Mouse (Mus musculus) heart, embryonic 15.5 days (tissue): ENCODE measurements at regions not wholly inside any gene's neighbourhood (a gene's known extent, or its start where the extent isn't known, plus 50 kb on each side); places are given as distances from the start of the nearest gene placed in this dataset.

Source experiments
- ATAC-seq: fragments of 200-750 bp; cut with Nextera tagmentation; replicated peaks from 2 replicates; pipeline ENCODE4 v1.8.0; 2017; ENCODE audit warnings: low read depth, moderate TSS enrichment; ENCODE audit not compliant: insufficient number of reproducible peaks, insufficient read depth, low FRiP score
- H3K27ac ChIP-seq: fragments of 300-500 bp; sonication (generic); 2 replicates; pipeline ENCODE4 v1.5.1; 2015; ENCODE audit warnings: mild to moderate bottlenecking, inconsistent platforms
- H3K27me3 ChIP-seq: fragments of 300-500 bp; sonication (generic); 2 replicates; pipeline ENCODE4 v1.6.1; 2015; ENCODE audit warnings: inconsistent platforms
- H3K36me3 ChIP-seq: fragments of 300-500 bp; sonication (generic); 2 replicates; pipeline ENCODE4 v1.6.1; 2015; ENCODE audit warnings: mild to moderate bottlenecking, inconsistent platforms
- H3K4me1 ChIP-seq: fragments of 300-500 bp; sonication (generic); replicated peaks from 2 replicates; pipeline ENCODE4 v1.6.1; 2015; ENCODE audit warnings: inconsistent platforms
- H3K4me2 ChIP-seq: fragments of 300-500 bp; sonication (generic); 2 replicates; pipeline ENCODE4 v1.6.1; 2015; ENCODE audit warnings: inconsistent platforms, mild to moderate bottlenecking, moderate library complexity
- H3K4me3 ChIP-seq: fragments of 300-500 bp; sonication (generic); 2 replicates; pipeline ENCODE4 v1.5.1; 2015; ENCODE audit warnings: mild to moderate bottlenecking, inconsistent platforms
- H3K9ac ChIP-seq: fragments of 300-500 bp; sonication (generic); 2 replicates; pipeline ENCODE4 v1.6.1; 2015; ENCODE audit warnings: mild to moderate bottlenecking, inconsistent platforms
- H3K9me3 ChIP-seq: fragments of 300-500 bp; sonication (generic); replicated peaks from 2 replicates; pipeline ENCODE4 v1.6.1; 2016; ENCODE audit warnings: inconsistent platforms
- WGBS: fragments of 180-500 bp; shearing (Covaris S2); methylation state at CpG from one replicate; pipeline ENCODE4 v1.1.7; 2015; ENCODE audit warnings: mixed read lengths; 5-methylcytosine and 5-hydroxymethylcytosine counted together

DNA sequence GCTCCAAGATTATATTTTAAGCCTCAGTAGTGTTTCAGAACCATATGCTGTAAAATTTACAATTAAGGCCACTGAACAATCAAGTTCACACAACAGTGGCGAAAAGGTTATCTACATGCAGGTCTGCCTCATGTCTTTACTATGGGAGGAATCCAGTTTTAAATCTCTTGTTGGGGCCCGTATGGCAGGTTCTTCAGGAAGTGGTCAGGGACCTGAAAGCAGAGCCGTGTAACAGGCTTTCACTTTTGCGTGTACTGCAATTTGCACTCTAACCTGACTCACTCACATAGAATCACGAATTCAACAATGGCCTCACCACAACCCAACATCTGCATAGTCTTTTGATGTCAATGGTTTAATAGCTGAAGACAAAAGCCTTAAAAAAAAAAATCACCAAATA is 312.6 kb downstream of the Tex13c3 start:
- H3K9ac ChIP-seq: no peak overlapping the region
- no peaks in the 10 kb centered on the region for H3K4me1 ChIP-seq
- no peak overlapping the region for H3K4me2 ChIP-seq
- H3K9me3 ChIP-seq: no peaks in the 10 kb centered on the region
- no peak overlapping the region for H3K4me3 ChIP-seq
- no peaks in the 10 kb centered on the region for H3K36me3 ChIP-seq
- WGBS: 57% methylated on average over 5 of the region's 5 CpGs
- no peaks in the 10 kb centered on the region for H3K27me3 ChIP-seq
- no peak overlapping the region for H3K27ac ChIP-seq
- ATAC-seq: no peak

- WGBS: 50% methylated on average over 1 of the region's 1 CpGs
- H3K9ac ChIP-seq: no peak overlapping the region
- no peak overlapping the region for H3K4me2 ChIP-seq
- H3K9me3 ChIP-seq: no peaks in the 10 kb centered on the region
- no peak overlapping the region for H3K27ac ChIP-seq
- no peak overlapping the region for H3K4me3 ChIP-seq
- no peaks in the 10 kb centered on the region for H3K27me3 ChIP-seq
- H3K36me3 ChIP-seq: no peaks in the 10 kb centered on the region
- H3K4me1 ChIP-seq: no peaks in the 10 kb centered on the region
- ATAC-seq: no peak
Measured at GRCm38 (mm10) chrX:19168111-19168510, 313.0 kb downstream of the Tex13c3 start.

DNA sequence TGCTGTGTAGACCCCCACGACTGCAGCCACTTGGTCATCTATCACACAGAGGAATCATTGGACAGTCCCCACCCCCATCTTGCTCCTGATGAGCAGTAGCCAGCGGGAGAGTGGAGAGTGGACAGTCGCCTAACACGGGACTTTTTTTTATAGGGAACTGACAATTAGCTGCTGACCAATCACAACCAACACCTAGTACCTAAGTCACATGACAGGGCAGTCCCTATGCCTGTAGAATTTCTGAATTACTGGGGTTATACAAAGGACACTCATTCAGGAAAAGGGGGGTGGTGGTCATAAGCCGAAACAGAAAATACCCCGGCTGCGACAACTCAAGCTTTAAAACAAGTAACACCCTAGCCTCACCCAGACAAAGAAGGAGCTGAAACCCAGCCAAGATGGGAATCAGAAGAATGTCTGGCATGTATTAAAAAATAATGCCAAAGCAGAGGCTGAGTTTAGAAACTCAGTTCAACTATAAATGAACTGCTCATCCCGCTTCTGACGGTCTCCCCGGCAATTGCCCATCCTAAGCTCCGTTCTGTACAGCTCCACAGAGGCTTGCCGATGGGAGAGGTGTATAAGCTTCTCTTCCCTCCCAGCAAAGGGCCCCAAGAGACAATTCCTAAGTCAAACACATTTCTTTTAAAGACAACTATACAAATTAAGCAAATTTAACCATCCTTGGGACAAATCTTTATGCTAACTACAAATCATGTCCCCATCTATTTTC is 313.8 kb downstream of the Tex13c3 start:
- Histone ChIP-seq H3K9ac (no peak overlapping the region), H3K4me1 (no peaks in the 10 kb centered on the region), H3K4me3 (peak overlapping the region; percentile 35), H3K4me2 (peak overlapping the region; percentile 46), H3K27me3 (no peaks in the 10 kb centered on the region), H3K27ac (no peak overlapping the region), H3K9me3 (no peaks in the 10 kb centered on the region), H3K36me3 (no peaks in the 10 kb centered on the region)
- no peak for ATAC-seq
- WGBS: 43% methylated on average over 12 of the region's 12 CpGs

- H3K27ac ChIP-seq: no peak overlapping the region
- no peaks in the 10 kb centered on the region for H3K27me3 ChIP-seq
- no peaks in the 10 kb centered on the region for H3K4me1 ChIP-seq
- 61% methylated on average over 5 of the region's 5 CpGs for WGBS
- no peak overlapping the region for H3K9ac ChIP-seq
- H3K36me3 ChIP-seq: no peaks in the 10 kb centered on the region
- H3K9me3 ChIP-seq: no peaks in the 10 kb centered on the region
- H3K4me3 ChIP-seq: 0 out of 2 replicates have a peak overlapping the region, but pooled peaks have one; percentile 35
- no peak for ATAC-seq
- H3K4me2 ChIP-seq: peak overlapping the region; percentile 46; the same call in 1 of the 2 replicates
Measured at GRCm38 (mm10) chrX:19165891-19166644, 315.1 kb downstream of the Tex13c3 start.

DNA sequence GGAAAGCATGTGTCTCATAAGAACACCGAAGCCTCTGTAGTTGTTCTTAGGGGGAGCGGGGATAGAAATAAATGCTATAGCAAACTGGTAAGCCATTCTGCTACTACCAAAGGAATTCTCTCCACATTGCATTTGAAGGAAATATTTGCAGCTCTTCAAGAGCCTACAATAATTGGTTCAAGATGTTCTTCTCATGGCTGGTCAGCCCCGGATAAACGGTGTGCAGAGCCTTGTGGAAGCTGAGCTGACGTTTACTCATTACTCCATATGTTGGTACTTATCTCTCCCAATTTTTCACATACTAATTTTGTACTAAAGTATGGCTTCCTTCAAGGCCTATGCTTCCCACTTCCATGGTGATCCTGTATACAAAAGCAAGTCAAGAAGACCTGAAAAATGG is 317.0 kb downstream of the Tex13c3 start:
- Histone ChIP-seq H3K9ac (no peak overlapping the region), H3K4me1 (no peaks in the 10 kb centered on the region), H3K27me3 (no peaks in the 10 kb centered on the region), H3K4me3 (no peak overlapping the region), H3K4me2 (no peak overlapping the region), H3K9me3 (no peaks in the 10 kb centered on the region), H3K36me3 (no peaks in the 10 kb centered on the region), H3K27ac (no peak overlapping the region)
- no peak for ATAC-seq
- WGBS: 73% methylated on average over 5 of the region's 5 CpGs

DNA sequence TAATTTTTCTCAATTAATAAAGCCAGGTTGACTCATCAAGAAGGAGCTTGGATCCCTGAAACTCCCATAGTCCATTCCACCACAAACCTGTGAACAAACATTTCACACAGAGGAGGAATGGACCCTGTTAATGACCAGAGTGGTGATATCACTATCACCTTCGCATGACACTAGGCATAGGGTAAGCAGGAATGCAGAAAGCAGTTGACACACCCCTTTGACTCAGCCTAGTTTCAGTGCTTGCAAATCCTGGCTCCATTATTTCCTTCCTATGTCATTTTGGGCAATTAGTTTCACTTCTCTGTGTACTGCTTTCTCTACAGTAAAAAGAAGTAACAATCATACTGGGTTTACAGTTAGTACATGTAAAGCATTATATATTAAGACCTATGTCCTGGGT is 318.2 kb downstream of the Tex13c3 start:
- Histone ChIP-seq H3K36me3 (no peaks in the 10 kb centered on the region), H3K4me1 (no peaks in the 10 kb centered on the region), H3K27me3 (no peaks in the 10 kb centered on the region), H3K4me3 (no peak overlapping the region), H3K4me2 (no peak overlapping the region), H3K9ac (no peak overlapping the region), H3K27ac (no peak overlapping the region), H3K9me3 (no peaks in the 10 kb centered on the region)
- 44% methylated on average over 1 of the region's 1 CpGs for WGBS
- ATAC-seq: no peak

DNA sequence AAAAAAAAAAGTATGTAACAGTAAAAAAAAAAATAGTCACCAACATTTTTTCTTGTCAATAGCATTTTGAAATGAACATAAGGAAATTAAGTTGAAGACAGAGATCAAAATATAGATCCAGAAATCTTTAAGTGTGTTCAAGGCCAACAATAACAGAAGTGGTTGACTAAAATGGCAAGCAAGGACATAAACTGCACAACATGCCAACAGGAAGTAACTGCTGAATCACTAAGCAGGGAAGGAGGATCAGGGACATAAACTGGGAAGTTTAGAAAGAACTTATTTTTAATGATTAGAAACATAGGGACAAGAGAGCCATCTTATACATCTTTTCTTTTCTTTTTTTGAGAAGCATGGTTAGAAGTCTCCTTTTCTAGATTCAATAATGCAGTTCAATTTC is 318.8 kb downstream of the Tex13c3 start:
- ATAC-seq: no peak
- H3K36me3 ChIP-seq: no peaks in the 10 kb centered on the region
- no peak overlapping the region for H3K9ac ChIP-seq
- H3K4me3 ChIP-seq: no peak overlapping the region
- H3K9me3 ChIP-seq: no peaks in the 10 kb centered on the region
- H3K4me1 ChIP-seq: no peaks in the 10 kb centered on the region
- H3K27ac ChIP-seq: no peak overlapping the region
- no peak overlapping the region for H3K4me2 ChIP-seq
- no peaks in the 10 kb centered on the region for H3K27me3 ChIP-seq

DNA sequence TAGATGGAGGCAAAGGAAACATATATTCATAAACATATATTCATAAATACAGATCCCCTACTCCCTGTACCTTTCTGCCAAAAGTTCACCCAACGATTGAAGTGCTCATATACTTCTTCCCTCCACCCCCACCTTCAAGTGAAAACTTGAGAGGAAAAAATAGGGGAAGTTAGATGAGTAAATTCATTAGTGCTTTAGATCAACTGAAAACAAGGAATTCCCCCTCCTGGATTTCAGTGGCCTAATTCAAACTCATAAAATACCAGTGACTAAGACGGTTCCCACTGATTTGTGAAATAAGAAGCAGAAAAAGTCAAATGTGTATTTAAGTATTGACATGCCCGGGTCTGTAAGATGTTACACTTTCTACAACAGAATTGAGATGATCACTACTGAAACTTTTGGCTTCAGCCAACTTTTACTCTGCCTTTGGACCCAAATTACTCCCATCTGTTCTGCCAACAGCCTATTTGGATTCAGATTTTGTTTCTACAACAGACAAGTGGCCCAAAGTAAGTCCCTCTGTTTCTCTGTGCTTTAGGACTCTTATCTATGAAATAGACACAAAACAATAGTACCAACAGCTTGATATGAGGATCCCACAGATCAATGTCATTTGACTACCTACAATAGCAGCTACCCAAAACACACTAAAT is 320.7 kb downstream of the Tex13c3 start:
- ATAC-seq: no peak
- Histone ChIP-seq H3K4me3 (no peak overlapping the region), H3K9me3 (no peaks in the 10 kb centered on the region), H3K27ac (no peak overlapping the region), H3K4me1 (no peaks in the 10 kb centered on the region), H3K36me3 (no peaks in the 10 kb centered on the region), H3K4me2 (no peak overlapping the region), H3K9ac (no peak overlapping the region), H3K27me3 (no peaks in the 10 kb centered on the region)
- WGBS: 65% methylated on average over 3 of the region's 3 CpGs

DNA sequence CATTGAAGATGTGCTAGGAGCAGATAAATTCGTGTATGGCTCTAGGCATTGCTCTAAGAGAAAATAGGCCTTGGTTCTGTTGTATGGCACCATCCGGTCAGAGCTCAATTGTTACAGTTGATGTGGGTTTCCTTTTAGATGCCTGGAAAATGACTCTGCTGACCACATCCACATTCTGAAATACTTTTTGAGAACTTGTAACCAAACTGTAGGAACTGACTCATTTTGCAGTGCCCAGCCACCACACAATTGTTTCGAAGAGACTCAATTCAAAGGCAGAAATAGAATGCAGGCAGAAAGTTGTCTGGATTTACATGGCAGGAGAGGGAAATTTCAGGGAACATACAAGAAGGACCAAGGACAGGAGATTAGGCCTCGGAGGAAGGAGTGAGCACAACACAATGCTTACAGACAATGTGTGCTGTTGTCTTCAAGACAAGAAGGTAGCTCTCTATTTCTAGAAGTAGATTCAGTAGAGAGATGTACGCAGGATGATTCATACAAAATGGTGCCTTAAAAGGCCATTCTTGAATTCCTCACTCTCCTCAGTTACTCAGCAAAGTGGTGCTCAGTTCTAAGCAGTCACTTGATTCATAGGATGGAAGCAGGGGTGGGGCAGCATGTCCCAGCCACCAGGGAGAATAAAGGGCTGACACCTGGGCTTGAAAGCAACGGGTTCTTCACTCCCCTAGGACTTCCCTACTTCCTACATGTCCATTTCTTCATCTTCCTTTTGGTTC is 323.5 kb downstream of the Tex13c3 start:
- Histone ChIP-seq H3K27me3 (no peaks in the 10 kb centered on the region), H3K9ac (no peak overlapping the region), H3K4me3 (no peak overlapping the region), H3K4me2 (no peak overlapping the region), H3K36me3 (no peaks in the 10 kb centered on the region), H3K27ac (no peak overlapping the region), H3K4me1 (no peaks in the 10 kb centered on the region), H3K9me3 (no peaks in the 10 kb centered on the region)
- ATAC-seq: no peak
- 67% methylated on average over 6 of the region's 6 CpGs for WGBS

- ATAC-seq: no peak
- Histone ChIP-seq H3K27me3 (no peaks in the 10 kb centered on the region), H3K27ac (no peak overlapping the region), H3K4me3 (no peak overlapping the region), H3K9me3 (no peaks in the 10 kb centered on the region), H3K4me1 (no peaks in the 10 kb centered on the region), H3K4me2 (no peak overlapping the region), H3K9ac (no peak overlapping the region), H3K36me3 (no peaks in the 10 kb centered on the region)
- WGBS: 33% methylated on average over 2 of the region's 2 CpGs
Measured at GRCm38 (mm10) chrX:19153619-19154018, 327.5 kb downstream of the Tex13c3 start.

DNA sequence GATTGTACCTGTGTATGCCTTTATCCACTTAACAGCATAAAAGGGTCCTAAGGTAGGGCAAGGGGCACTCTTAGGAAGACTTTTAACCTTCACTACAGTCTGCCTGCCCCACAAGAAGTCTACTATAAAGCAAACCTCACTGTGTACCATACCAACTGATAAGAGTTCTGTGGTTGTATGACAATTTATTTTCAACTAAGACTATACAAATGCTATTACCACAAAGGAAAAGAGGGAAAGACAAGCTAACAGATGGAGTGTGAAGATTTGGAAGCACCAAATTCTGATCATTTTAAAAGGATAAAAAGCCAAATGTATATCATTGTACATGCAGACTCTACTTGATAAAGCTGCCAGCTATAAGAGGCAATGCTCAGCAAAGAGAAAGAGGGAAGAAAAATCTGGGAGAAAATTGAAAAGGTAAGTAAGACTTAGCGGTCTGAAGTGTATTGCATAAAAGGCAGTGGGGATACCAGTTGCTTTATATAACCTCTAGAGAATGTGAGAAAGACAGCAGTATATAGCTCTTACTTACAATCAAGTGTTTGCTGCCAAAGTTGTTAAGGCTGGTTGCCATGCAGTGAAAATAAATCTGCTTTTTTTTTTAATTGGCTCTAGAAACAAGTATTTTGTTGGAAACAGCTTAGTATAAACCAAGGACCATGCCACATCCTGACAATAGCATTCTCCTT is 328.8 kb downstream of the Tex13c3 start:
- no peaks in the 10 kb centered on the region for H3K36me3 ChIP-seq
- ATAC-seq: no peak
- H3K27ac ChIP-seq: no peak overlapping the region
- H3K9me3 ChIP-seq: no peaks in the 10 kb centered on the region
- no peaks in the 10 kb centered on the region for H3K27me3 ChIP-seq
- no peaks in the 10 kb centered on the region for H3K4me1 ChIP-seq
- H3K4me3 ChIP-seq: no peak overlapping the region
- H3K4me2 ChIP-seq: no peak overlapping the region
- no peak overlapping the region for H3K9ac ChIP-seq
- 89% methylated on average over 1 of the region's 1 CpGs for WGBS
